Mouse (Mus musculus): ENCODE data around the gene Cacna2d2. TPM values are rescaled to one million over a fixed set of nuclear protein-coding genes. Genes with fewer than 3 reads are reported as not detected.
A peak's percentile ranks its signal among the peaks of the same experiment; 100 is the strongest.

Cacna2d2 gene
- total and polyA plus RNA-seq, 2 experiments, result not detected

DNA sequence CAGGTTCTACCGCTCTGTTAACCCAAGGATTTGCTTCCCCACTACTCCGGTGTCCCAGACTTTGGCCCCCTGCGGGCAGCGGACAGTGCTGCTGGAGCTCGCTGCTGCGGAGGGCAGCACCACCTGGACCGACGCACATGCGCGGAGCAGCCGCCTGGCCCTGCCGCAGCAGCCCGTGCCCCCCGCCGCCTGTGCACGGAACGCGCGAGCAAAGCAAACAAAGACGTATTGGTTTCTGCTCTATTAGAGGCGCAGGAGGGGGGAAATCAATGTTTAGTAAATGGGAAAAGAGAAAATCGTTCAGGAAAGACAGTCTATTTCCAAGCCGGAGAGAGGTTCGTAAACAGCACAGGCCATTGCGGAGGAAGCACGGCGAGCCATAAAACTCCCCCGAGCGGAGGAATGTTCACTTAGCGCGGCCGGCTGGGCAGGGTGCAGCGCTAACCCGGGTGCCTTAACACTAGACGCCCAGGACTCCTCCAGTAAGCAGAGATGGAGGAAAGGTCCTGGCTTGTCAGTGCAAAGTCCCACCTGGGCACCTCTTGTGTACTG is 21.4 kb upstream of the Cacna2d2 start:
- Histone ChIP-seq H3K9ac (ENCODE audit: low read depth, low read length) (no peak overlapping the region), H3K79me2 (ENCODE audit: control insufficient read depth, insufficient read depth, low read length) (no peaks in the 10 kb centered on the region), H3K27me3 (ENCODE audit: control insufficient read depth, insufficient read depth, low read length) (peaks cover 20% of the 10 kb centered on the region), H3K4me1 (ENCODE audit: control insufficient read depth, insufficient read depth, low read length) (no peaks in the 10 kb centered on the region), H3K4me3 (ENCODE audit: insufficient read depth, low read depth, low read length) (no peak overlapping the region), H3K36me3 (ENCODE audit: control insufficient read depth, insufficient read depth, low read length) (no peaks in the 10 kb centered on the region), H3K27ac (replicated peaks; ENCODE audit: insufficient read depth, low read depth, low read length) (no peak overlapping the region)
- WGBS, result 2% methylated on average over 35 of the region's 35 CpGs
- TF ChIP-seq POLR2A (IDR thresholded peaks at IDR 0.05; ENCODE audit: extremely low read depth, insufficient read depth, low read length), result no peak
- no peak for TF ChIP-seq CTCF (IDR thresholded peaks at IDR 0.05; ENCODE audit: low read depth, low read length)
- no peak for DNase-seq (ENCODE audit: extremely low read depth, low read depth, low spot score)

DNA sequence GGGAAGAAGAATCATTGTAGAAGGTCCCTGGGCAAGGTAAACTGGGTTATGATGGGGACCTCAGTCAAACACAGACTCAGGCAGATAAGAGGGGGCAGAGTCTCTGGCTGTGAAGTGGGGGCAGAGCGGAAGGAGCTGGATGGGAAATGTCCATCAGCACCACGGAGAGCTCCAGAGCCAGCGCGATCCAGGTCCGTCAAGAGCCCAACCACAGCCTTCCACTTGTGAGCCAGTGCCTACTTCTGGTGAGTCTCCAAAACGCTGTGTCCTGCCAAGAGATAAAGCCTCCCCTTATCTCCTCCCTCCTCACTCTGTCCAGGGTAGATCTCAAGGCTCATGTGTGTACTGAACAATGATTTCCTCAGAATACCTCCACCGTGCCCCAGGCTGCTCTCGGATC is 17.7 kb upstream of the Cacna2d2 start:
- H3K27me3 ChIP-seq (ENCODE audit: control insufficient read depth, insufficient read depth, low read length), result peaks cover 11% of the 10 kb centered on the region
- H3K79me2 ChIP-seq (ENCODE audit: control insufficient read depth, insufficient read depth, low read length), result no peaks in the 10 kb centered on the region
- H3K36me3 ChIP-seq (ENCODE audit: control insufficient read depth, insufficient read depth, low read length), result no peaks in the 10 kb centered on the region
- no peak overlapping the region for H3K4me3 ChIP-seq (ENCODE audit: insufficient read depth, low read depth, low read length)
- H3K4me1 ChIP-seq (ENCODE audit: control insufficient read depth, insufficient read depth, low read length), result no peaks in the 10 kb centered on the region
- H3K9ac ChIP-seq (ENCODE audit: low read depth, low read length), result no peak overlapping the region
- no peak for TF ChIP-seq CTCF (IDR thresholded peaks at IDR 0.05; ENCODE audit: low read depth, low read length)
- TF ChIP-seq POLR2A (IDR thresholded peaks at IDR 0.05; ENCODE audit: extremely low read depth, insufficient read depth, low read length), result no peak
- no peak overlapping the region for H3K27ac ChIP-seq (replicated peaks; ENCODE audit: insufficient read depth, low read depth, low read length)
- no peak for DNase-seq (ENCODE audit: extremely low read depth, low read depth, low spot score)
- WGBS, result 10% methylated on average over 8 of the region's 8 CpGs

DNA sequence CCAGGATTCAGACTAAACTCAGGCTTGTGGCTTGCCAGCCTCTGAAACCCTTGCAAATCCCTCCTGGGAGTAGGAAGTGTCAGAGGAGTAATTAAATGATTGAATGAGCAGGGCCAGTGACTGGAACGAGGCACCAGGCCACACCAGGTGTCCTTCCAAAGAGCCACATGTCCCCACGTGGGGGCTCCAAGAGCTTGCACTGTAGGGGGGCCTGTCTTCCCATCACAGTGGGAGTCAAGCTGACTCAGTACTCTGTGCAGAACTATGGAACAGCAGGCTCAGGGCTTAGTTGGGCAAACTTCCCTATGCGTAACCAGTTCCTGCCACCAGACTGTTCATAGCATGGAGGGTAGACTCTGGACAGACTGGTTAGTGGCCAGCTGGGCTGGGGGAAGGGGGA is 15.0 kb upstream of the Cacna2d2 start:
- Histone ChIP-seq H3K27ac (replicated peaks; ENCODE audit: insufficient read depth, low read depth, low read length) (no peak overlapping the region), H3K9ac (ENCODE audit: low read depth, low read length) (no peak overlapping the region), H3K79me2 (ENCODE audit: control insufficient read depth, insufficient read depth, low read length) (no peaks in the 10 kb centered on the region), H3K4me3 (ENCODE audit: insufficient read depth, low read depth, low read length) (no peak overlapping the region), H3K27me3 (ENCODE audit: control insufficient read depth, insufficient read depth, low read length) (peaks cover 5% of the 10 kb centered on the region; the same call in 1 of the 2 replicates), H3K36me3 (ENCODE audit: control insufficient read depth, insufficient read depth, low read length) (no peaks in the 10 kb centered on the region), H3K4me1 (ENCODE audit: control insufficient read depth, insufficient read depth, low read length) (no peaks in the 10 kb centered on the region)
- no peak for DNase-seq (ENCODE audit: extremely low read depth, low read depth, low spot score)
- TF ChIP-seq POLR2A (IDR thresholded peaks at IDR 0.05; ENCODE audit: extremely low read depth, insufficient read depth, low read length) (no peak), CTCF (IDR thresholded peaks at IDR 0.05; ENCODE audit: low read depth, low read length) (no peak)
- WGBS, result 48% methylated on average over 3 of the region's 3 CpGs

DNA sequence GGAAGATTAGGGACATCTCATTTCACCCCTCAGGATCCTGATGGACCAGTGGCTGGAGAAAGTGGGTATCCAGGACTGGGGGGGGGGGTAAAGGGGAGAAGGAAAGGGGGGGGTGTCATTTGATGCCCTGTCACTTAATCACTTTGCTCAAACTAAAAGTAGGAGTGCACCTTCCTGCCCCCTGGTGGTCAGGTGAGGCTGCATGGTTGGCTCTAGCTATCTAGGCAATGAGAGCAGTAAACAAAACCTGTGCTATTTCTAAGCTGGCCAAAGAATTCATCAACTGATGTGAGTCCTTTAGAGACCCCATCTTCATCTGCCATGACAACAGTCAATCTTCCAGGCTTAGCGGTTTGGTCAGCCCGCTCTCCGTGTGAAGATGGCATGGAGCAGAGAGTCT is 12.7 kb upstream of the Cacna2d2 start:
- TF ChIP-seq POLR2A (IDR thresholded peaks at IDR 0.05; ENCODE audit: extremely low read depth, insufficient read depth, low read length) (no peak), CTCF (IDR thresholded peaks at IDR 0.05; ENCODE audit: low read depth, low read length) (peak; percentile 63; the same call in 1 of the 2 replicates)
- Histone ChIP-seq H3K27me3 (ENCODE audit: control insufficient read depth, insufficient read depth, low read length) (no peaks in the 10 kb centered on the region), H3K9ac (ENCODE audit: low read depth, low read length) (no peak overlapping the region), H3K36me3 (ENCODE audit: control insufficient read depth, insufficient read depth, low read length) (no peaks in the 10 kb centered on the region), H3K4me1 (ENCODE audit: control insufficient read depth, insufficient read depth, low read length) (no peaks in the 10 kb centered on the region), H3K79me2 (ENCODE audit: control insufficient read depth, insufficient read depth, low read length) (no peaks in the 10 kb centered on the region), H3K4me3 (ENCODE audit: insufficient read depth, low read depth, low read length) (no peak overlapping the region), H3K27ac (replicated peaks; ENCODE audit: insufficient read depth, low read depth, low read length) (no peak overlapping the region)
- 53% methylated on average over 3 of the region's 3 CpGs for WGBS
- DNase-seq (ENCODE audit: extremely low read depth, low read depth, low spot score), result no peak

DNA sequence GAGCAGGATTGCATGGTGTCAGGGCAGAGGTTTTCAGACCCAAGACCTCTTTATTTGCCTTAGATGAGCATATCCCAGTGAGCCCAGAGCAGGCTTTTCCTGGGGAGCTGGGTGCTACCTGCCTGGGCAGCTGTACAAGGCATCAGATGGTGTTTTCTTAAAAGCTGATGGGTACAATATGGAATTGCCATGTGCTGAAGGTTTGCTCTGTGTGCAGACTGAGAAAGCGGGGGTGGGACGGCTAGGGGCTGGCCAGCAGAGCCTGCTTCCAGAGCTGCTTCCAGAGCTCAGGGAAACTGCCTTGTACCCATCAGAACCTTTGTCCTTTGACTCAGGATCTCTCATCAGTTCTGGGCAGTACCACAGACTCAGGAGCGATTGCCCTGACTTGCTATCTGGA is 11.7 kb upstream of the Cacna2d2 start:
- H3K4me3 ChIP-seq (ENCODE audit: insufficient read depth, low read depth, low read length), result no peak overlapping the region
- no peak for DNase-seq (ENCODE audit: extremely low read depth, low read depth, low spot score)
- no peak for TF ChIP-seq POLR2A (IDR thresholded peaks at IDR 0.05; ENCODE audit: extremely low read depth, insufficient read depth, low read length)
- TF ChIP-seq CTCF (IDR thresholded peaks at IDR 0.05; ENCODE audit: low read depth, low read length), result no peak
- H3K9ac ChIP-seq (ENCODE audit: low read depth, low read length), result no peak overlapping the region
- no peaks in the 10 kb centered on the region for H3K36me3 ChIP-seq (ENCODE audit: control insufficient read depth, insufficient read depth, low read length)
- WGBS, result 88% methylated on average over 3 of the region's 3 CpGs
- no peaks in the 10 kb centered on the region for H3K4me1 ChIP-seq (ENCODE audit: control insufficient read depth, insufficient read depth, low read length)
- H3K27ac ChIP-seq (replicated peaks; ENCODE audit: insufficient read depth, low read depth, low read length), result no peak overlapping the region
- no peaks in the 10 kb centered on the region for H3K27me3 ChIP-seq (ENCODE audit: control insufficient read depth, insufficient read depth, low read length)
- H3K79me2 ChIP-seq (ENCODE audit: control insufficient read depth, insufficient read depth, low read length), result no peaks in the 10 kb centered on the region

DNA sequence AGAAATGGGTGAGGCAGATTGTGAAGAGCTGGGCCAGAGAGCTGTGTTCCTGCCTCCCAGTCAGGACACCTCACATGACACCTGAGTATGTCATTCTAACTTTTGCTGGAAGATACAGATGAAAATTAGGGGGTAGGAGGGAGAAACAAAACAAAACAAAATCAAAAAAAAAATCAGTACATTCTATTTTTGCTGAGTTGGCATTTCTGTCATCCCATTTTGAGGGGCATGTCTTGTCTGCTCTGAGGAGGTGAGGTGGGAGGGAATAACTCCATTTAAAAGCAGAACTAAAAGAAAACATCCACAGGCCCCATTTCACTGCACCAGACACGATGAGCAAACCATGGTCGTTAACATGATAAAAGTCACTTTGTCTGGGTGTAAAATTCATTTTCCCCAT is 11.1 kb upstream of the Cacna2d2 start:
- Histone ChIP-seq H3K79me2 (ENCODE audit: control insufficient read depth, insufficient read depth, low read length) (no peaks in the 10 kb centered on the region), H3K27ac (replicated peaks; ENCODE audit: insufficient read depth, low read depth, low read length) (no peak overlapping the region), H3K9ac (ENCODE audit: low read depth, low read length) (no peak overlapping the region), H3K4me3 (ENCODE audit: insufficient read depth, low read depth, low read length) (no peak overlapping the region), H3K36me3 (ENCODE audit: control insufficient read depth, insufficient read depth, low read length) (no peaks in the 10 kb centered on the region), H3K27me3 (ENCODE audit: control insufficient read depth, insufficient read depth, low read length) (no peaks in the 10 kb centered on the region), H3K4me1 (ENCODE audit: control insufficient read depth, insufficient read depth, low read length) (no peaks in the 10 kb centered on the region)
- 56% methylated on average over 2 of the region's 2 CpGs for WGBS
- TF ChIP-seq CTCF (IDR thresholded peaks at IDR 0.05; ENCODE audit: low read depth, low read length), result no peak
- no peak for TF ChIP-seq POLR2A (IDR thresholded peaks at IDR 0.05; ENCODE audit: extremely low read depth, insufficient read depth, low read length)
- DNase-seq (ENCODE audit: extremely low read depth, low read depth, low spot score), result no peak
